Mouse (Mus musculus): ENCODE measurements at regions not wholly inside any gene's neighbourhood (a gene's known extent, or its start where the extent isn't known, plus 50 kb on each side); places are given as distances from the start of the nearest gene placed in this dataset.

- no peak overlapping the region for H3K4me3 ChIP-seq (ENCODE audit: insufficient read depth, low read depth, low read length)
- 76% methylated on average over 4 of the region's 4 CpGs for WGBS
- H3K4me1 ChIP-seq (ENCODE audit: control insufficient read depth, insufficient read depth, low read length), result 0 out of 2 replicates have a peak, but pooled peaks cover 2% of the 10 kb centered on the region
- no peak overlapping the region for H3K27ac ChIP-seq (ENCODE audit: insufficient read depth, low read depth, low read length)
- TF ChIP-seq CTCF (IDR thresholded peaks at IDR 0.05; ENCODE audit: insufficient read depth, low read depth, low read length) (no peak), POLR2A (IDR thresholded peaks at IDR 0.05; ENCODE audit: insufficient read depth, low read depth, low read length) (no peak)
Measured at GRCm38 (mm10) chr8:15323421-15323820, 277.5 kb upstream of the BB014433 start.

DNA sequence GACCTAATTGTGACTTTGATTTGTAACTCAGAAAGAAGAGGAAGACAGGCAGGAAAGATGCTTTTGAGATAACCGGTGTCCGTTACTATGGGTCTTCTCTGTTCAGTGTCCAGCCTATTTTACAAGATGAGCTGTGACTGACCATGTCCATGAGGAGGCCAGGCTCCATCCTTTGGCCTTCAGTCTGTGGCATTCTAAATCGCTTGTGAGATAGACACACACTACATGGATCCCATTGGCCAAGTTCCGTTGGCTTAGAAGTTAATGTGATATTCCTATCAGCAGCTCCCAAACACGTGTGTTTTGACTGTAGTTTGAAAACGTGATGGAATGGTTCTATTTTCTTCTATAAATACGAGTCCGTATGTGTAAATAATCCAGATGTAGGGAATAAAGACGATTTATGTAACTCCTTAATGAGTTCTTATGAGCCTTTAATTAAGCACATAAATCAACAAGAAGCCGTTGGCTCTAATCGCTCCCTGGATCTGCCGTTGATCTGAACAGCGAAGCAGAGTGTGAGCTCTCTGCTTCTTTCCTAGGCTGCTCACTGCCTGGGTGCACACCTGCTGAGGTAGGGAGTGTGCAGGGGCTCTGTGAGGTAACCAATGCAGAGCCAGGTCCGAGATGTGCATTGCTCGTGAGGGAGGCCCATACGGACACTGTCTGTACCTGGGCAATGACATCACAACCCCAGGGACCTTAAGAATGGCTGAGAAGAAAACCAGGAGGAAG, 272.4 kb upstream of the BB014433 start:
- no peak for TF ChIP-seq CTCF (IDR thresholded peaks at IDR 0.05; ENCODE audit: insufficient read depth, low read depth, low read length)
- no peak for TF ChIP-seq POLR2A (IDR thresholded peaks at IDR 0.05; ENCODE audit: insufficient read depth, low read depth, low read length)
- H3K4me3 ChIP-seq (ENCODE audit: insufficient read depth, low read depth, low read length), result no peak overlapping the region
- no peak overlapping the region for H3K27ac ChIP-seq (ENCODE audit: insufficient read depth, low read depth, low read length)
- WGBS, result 82% methylated on average over 16 of the region's 16 CpGs
- H3K4me1 ChIP-seq (ENCODE audit: control insufficient read depth, insufficient read depth, low read length), result no peaks in the 10 kb centered on the region

- 66% methylated on average over 5 of the region's 5 CpGs for WGBS
- TF ChIP-seq CTCF (IDR thresholded peaks at IDR 0.05; ENCODE audit: insufficient read depth, low read depth, low read length) (no peak), POLR2A (IDR thresholded peaks at IDR 0.05; ENCODE audit: insufficient read depth, low read depth, low read length) (no peak)
- Histone ChIP-seq H3K27ac (ENCODE audit: insufficient read depth, low read depth, low read length) (no peak overlapping the region), H3K4me3 (ENCODE audit: insufficient read depth, low read depth, low read length) (no peak overlapping the region), H3K4me1 (ENCODE audit: control insufficient read depth, insufficient read depth, low read length) (no peaks in the 10 kb centered on the region)
Measured at GRCm38 (mm10) chr8:15313481-15313880, 267.6 kb upstream of the BB014433 start.

DNA sequence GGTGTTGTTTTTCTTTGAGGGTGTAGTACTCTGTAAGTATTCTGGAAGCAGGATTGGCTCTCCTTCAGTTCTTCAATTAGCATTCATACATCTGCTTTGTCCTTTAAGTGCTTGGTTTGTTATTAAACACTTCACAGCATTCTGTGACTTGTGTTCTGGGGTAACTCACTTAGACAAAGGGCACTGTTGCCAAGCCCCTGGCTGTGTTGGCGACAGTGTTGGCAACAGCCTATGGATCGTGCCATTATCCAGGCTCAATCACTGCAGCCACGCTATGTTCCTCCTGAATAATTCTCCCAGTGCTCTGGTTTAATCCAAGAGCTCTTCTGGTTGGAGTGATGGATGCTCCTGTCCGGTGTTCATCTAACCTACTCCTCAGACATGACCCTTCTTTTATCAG, 265.6 kb upstream of the BB014433 start:
- H3K4me3 ChIP-seq (ENCODE audit: insufficient read depth, low read depth, low read length), result no peak overlapping the region
- H3K27ac ChIP-seq (ENCODE audit: insufficient read depth, low read depth, low read length), result no peak overlapping the region
- no peak for TF ChIP-seq POLR2A (IDR thresholded peaks at IDR 0.05; ENCODE audit: insufficient read depth, low read depth, low read length)
- no peak for TF ChIP-seq CTCF (IDR thresholded peaks at IDR 0.05; ENCODE audit: insufficient read depth, low read depth, low read length)
- WGBS, result 53% methylated on average over 4 of the region's 4 CpGs
- H3K4me1 ChIP-seq (ENCODE audit: control insufficient read depth, insufficient read depth, low read length), result no peaks in the 10 kb centered on the region

DNA sequence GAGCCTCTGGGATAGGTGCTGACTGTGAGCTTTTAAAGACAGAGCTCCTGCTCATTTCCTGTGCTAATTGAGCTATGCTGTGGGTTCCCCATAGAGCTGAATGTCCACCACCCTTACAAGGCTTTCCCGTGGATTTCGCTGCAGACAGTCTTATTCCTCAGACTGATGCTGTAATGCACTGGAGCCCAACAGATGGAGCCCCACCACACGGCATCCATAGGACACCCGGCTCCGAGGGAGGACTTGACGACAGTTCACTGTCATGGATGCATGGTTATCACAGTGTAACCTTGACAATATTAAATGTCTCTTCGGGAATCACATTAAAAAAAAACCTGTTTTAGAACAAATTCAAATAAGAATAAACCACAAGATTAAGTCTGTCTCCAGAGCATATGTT, 265.2 kb upstream of the BB014433 start:
- no peak overlapping the region for H3K27ac ChIP-seq (ENCODE audit: insufficient read depth, low read depth, low read length)
- H3K4me3 ChIP-seq (ENCODE audit: insufficient read depth, low read depth, low read length), result no peak overlapping the region
- WGBS, result 81% methylated on average over 7 of the region's 7 CpGs
- no peak for TF ChIP-seq CTCF (IDR thresholded peaks at IDR 0.05; ENCODE audit: insufficient read depth, low read depth, low read length)
- no peaks in the 10 kb centered on the region for H3K4me1 ChIP-seq (ENCODE audit: control insufficient read depth, insufficient read depth, low read length)

DNA sequence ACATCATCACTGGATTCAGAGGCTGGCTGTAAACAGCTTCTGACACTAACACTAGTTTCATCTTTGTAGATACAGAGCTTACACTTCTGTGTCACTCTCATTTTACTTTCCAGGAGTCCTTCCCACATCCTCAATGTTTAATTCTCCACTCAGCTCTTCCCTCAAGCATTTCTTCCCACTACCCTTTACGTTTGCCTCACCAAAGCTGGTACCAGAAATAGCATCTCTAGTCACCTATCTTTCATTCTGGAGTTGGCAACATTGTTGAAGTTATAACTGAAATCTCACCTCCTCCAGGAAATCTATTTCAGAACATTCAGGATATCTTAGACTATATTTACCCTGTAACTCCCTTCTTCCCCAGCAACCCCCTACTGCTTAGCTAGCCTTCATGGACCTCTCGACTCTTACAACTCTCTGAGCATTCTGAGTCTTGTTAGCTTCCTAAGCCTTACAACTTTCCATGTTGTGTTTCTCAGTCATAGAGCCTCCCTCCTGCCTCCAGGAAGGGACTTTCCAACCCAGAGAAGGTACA, 258.3 kb upstream of the BB014433 start:
- no peak overlapping the region for H3K4me3 ChIP-seq (ENCODE audit: insufficient read depth, low read depth, low read length)
- TF ChIP-seq POLR2A (IDR thresholded peaks at IDR 0.05; ENCODE audit: insufficient read depth, low read depth, low read length), result no peak
- H3K4me1 ChIP-seq (ENCODE audit: control insufficient read depth, insufficient read depth, low read length), result no peaks in the 10 kb centered on the region
- 74% methylated on average over 2 of the region's 2 CpGs for WGBS
- no peak overlapping the region for H3K27ac ChIP-seq (ENCODE audit: insufficient read depth, low read depth, low read length)

GRCm38 (mm10) chr8:15273775-15274174, 227.9 kb upstream of the BB014433 start:
- 51% methylated on average over 5 of the region's 5 CpGs for WGBS
- H3K27ac ChIP-seq (ENCODE audit: insufficient read depth, low read depth, low read length), result no peak overlapping the region
- TF ChIP-seq CTCF (IDR thresholded peaks at IDR 0.05; ENCODE audit: insufficient read depth, low read depth, low read length) (no peak), POLR2A (IDR thresholded peaks at IDR 0.05; ENCODE audit: insufficient read depth, low read depth, low read length) (no peak)

GRCm38 (mm10) chr8:15271793-15272587, 226.1 kb upstream of the BB014433 start:
- 38% methylated on average over 17 of the region's 17 CpGs for WGBS
- no peak overlapping the region for H3K4me3 ChIP-seq (ENCODE audit: insufficient read depth, low read depth, low read length)
- TF ChIP-seq POLR2A (IDR thresholded peaks at IDR 0.05; ENCODE audit: insufficient read depth, low read depth, low read length) (no peak), CTCF (IDR thresholded peaks at IDR 0.05; ENCODE audit: insufficient read depth, low read depth, low read length) (no peak)
- H3K4me1 ChIP-seq (ENCODE audit: control insufficient read depth, insufficient read depth, low read length), result no peaks in the 10 kb centered on the region
- no peak overlapping the region for H3K27ac ChIP-seq (ENCODE audit: insufficient read depth, low read depth, low read length)

More at GRCm38 (mm10) chr8:15273775-15274174, 227.9 kb upstream of the BB014433 start:
- Histone ChIP-seq H3K4me1 (ENCODE audit: control insufficient read depth, insufficient read depth, low read length) (no peaks in the 10 kb centered on the region), H3K4me3 (ENCODE audit: insufficient read depth, low read depth, low read length) (no peak overlapping the region)

DNA sequence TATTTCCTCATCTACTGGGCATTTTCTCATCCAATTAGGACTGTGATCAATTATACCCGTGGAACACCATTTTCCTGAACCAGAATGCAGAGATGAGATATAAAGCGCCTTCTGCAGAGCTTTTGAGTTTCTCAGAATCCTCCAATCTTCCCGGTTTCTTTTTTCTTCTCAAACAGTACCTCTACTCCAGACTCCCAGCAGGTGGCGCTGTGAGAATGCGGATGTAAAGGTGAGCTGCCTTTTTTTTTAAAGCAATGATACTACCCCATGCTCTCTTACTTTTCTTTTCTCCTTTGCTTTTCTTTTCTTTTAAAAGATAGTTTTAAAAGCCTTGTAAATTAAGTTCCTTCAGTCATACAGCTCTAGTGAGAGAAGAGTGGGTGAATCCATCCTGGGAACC, 224.4 kb upstream of the BB014433 start:
- no peaks in the 10 kb centered on the region for H3K4me1 ChIP-seq (ENCODE audit: control insufficient read depth, insufficient read depth, low read length)
- no peak overlapping the region for H3K4me3 ChIP-seq (ENCODE audit: insufficient read depth, low read depth, low read length)
- no peak for TF ChIP-seq POLR2A (IDR thresholded peaks at IDR 0.05; ENCODE audit: insufficient read depth, low read depth, low read length)
- no peak overlapping the region for H3K27ac ChIP-seq (ENCODE audit: insufficient read depth, low read depth, low read length)
- 5% methylated on average over 5 of the region's 5 CpGs for WGBS

All from olfactory bulb, adult 2 months (tissue).